Mouse (Mus musculus) heart, embryonic 16.5 days (tissue): ENCODE data around the gene Ppcdc. TPM values are rescaled to one million over a fixed set of nuclear protein-coding genes. Genes with fewer than 3 reads are reported as not detected.
A peak's percentile ranks its signal among the peaks of the same experiment; 100 is the strongest.

Experiments
- ATAC-seq: fragments of 200-750 bp; cut with Nextera tagmentation; replicated peaks from 2 replicates; pipeline ENCODE4 v1.8.0; 2017; ENCODE audit warnings: moderate number of reproducible peaks; ENCODE audit not compliant: insufficient read depth, low FRiP score; ENCODE audit errors: extremely low read depth
- H3K27ac ChIP-seq: fragments of 300-500 bp; sonication (generic); 2 replicates; pipeline ENCODE4 v1.5.1; 2014; ENCODE audit warnings: mild to moderate bottlenecking, low read length, control low read depth, moderate library complexity
- H3K27me3 ChIP-seq: fragments of 300-500 bp; sonication (generic); 2 replicates; pipeline ENCODE4 v1.6.1; 2014; ENCODE audit warnings: low read length, mixed read lengths; ENCODE audit not compliant: control insufficient read depth, insufficient read depth
- H3K36me3 ChIP-seq: fragments of 300-500 bp; sonication (generic); 2 replicates; pipeline ENCODE4 v1.6.1; 2014; ENCODE audit not compliant: control insufficient read depth, insufficient read depth
- H3K4me1 ChIP-seq: fragments of 300-500 bp; sonication (generic); 2 replicates; pipeline ENCODE4 v1.6.1; 2014; ENCODE audit warnings: low read length, mixed read lengths; ENCODE audit not compliant: control insufficient read depth, insufficient read depth
- H3K4me2 ChIP-seq: fragments of 300-500 bp; sonication (generic); 2 replicates; pipeline ENCODE4 v1.6.1; 2014; ENCODE audit warnings: low read depth, mild to moderate bottlenecking, control low read depth, low read length
- H3K4me3 ChIP-seq: fragments of 300-500 bp; sonication (generic); 2 replicates; pipeline ENCODE4 v1.5.1; 2014; ENCODE audit warnings: mild to moderate bottlenecking, control low read depth, low read length
- H3K9ac ChIP-seq: fragments of 300-500 bp; sonication (generic); 2 replicates; pipeline ENCODE4 v1.6.1; 2014; ENCODE audit warnings: low read length, control low read depth
- H3K9me3 ChIP-seq: fragments of 300-500 bp; sonication (generic); replicated peaks from 2 replicates; pipeline ENCODE4 v1.6.1; 2016; ENCODE audit warnings: low read length; ENCODE audit not compliant: control insufficient read depth
- WGBS: fragments of 180-500 bp; shearing (Covaris S2); extraction: QIAGEN DNeasy Blood & Tissue Kit; methylation state at CpG from one replicate; pipeline ENCODE4 v1.1.7; 2014; 5-methylcytosine and 5-hydroxymethylcytosine counted together
- polyA plus RNA-seq: library from polyadenylated mRNA; unstranded; fragments of >200 nt; fragmentation: Nextera tagmentation; extraction: Ambion mirVana; gene quantifications from 2 replicates; pipeline ENCODE4 v1.2.1, GENCODE M21; 2015

Ppcdc gene
- polyA plus RNA-seq, 1 experiment from 2014 or later, result 20.2 TPM

- WGBS, result 42% methylated on average over 1 of the region's 1 CpGs
- Histone ChIP-seq H3K4me2 (no peak overlapping the region), H3K9me3 (0 out of 2 replicates have a peak, but pooled peaks cover 2% of the 10 kb centered on the region), H3K27ac (no peak overlapping the region), H3K4me3 (no peak overlapping the region), H3K27me3 (no peaks in the 10 kb centered on the region), H3K9ac (no peak overlapping the region), H3K4me1 (peaks cover 4% of the 10 kb centered on the region; the same call in 1 of the 2 replicates), H3K36me3 (no peaks in the 10 kb centered on the region)
- no peak for ATAC-seq
Observed at GRCm38 (mm10) chr9:57345902-57346301, 94.0 kb downstream of the Ppcdc start.

DNA sequence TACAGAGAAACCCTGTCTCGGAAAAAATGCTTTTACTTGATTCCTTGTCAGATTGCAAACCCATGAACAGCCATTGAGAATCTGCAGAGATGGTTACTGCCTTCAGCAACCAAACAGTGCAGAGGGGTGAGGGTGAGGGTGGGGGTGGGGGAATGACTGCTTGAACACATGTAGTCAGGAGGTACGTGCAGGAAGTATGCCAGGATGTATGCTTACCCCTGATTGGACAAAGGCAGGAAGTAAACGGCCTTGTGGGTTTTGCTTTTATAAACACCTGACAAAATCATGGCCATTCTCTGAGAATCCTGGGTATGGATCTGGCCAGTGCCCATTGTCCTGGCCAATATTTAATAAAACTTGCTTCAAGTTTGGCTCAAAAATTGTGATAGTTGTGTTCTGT is 96.2 kb downstream of the Ppcdc start:
- Histone ChIP-seq H3K27ac (no peak overlapping the region), H3K4me3 (no peak overlapping the region), H3K4me2 (no peak overlapping the region), H3K36me3 (no peaks in the 10 kb centered on the region), H3K4me1 (peaks cover 4% of the 10 kb centered on the region; the same call in 1 of the 2 replicates), H3K27me3 (no peaks in the 10 kb centered on the region), H3K9ac (no peak overlapping the region), H3K9me3 (no peaks in the 10 kb centered on the region)
- WGBS, result 67% methylated on average over 3 of the region's 3 CpGs
- no peak for ATAC-seq

DNA sequence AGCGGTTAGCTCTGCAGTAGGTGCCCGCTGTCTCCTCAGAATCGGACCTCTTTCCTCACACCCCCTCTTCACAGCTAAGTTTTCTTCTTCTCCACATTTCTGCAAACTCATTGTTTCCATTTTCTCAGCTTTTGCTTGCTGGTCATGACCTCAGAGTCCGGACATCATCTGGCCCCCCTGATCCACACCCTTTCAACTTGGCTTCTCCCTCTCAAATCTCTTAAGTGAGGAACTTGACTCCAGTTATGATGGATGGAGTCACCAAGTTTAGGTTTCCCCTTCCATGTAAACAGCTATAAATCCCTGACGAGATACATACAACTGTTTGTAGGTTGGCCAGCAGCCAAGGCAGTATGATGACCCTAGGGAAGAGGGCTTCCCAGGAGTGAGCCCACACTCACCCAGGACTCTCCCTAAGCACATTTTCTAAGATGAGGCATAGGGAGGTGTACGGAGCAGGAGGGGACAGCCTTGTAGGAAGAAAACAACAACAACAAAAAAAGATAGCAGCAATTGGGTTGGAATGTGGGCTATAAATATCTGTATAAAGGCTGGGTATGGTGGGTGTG is 96.9 kb downstream of the Ppcdc start:
- Histone ChIP-seq H3K4me3 (no peak overlapping the region), H3K27me3 (no peaks in the 10 kb centered on the region), H3K36me3 (no peaks in the 10 kb centered on the region), H3K4me1 (peaks cover 4% of the 10 kb centered on the region; the same call in 1 of the 2 replicates), H3K27ac (no peak overlapping the region), H3K9ac (no peak overlapping the region), H3K4me2 (no peak overlapping the region), H3K9me3 (no peaks in the 10 kb centered on the region)
- WGBS, result 60% methylated on average over 6 of the region's 6 CpGs
- ATAC-seq, result no peak

GRCm38 (mm10) chr9:57342186-57342585 is 97.7 kb downstream of the Ppcdc start:
- Histone ChIP-seq H3K27ac (no peak overlapping the region), H3K9me3 (no peaks in the 10 kb centered on the region), H3K4me3 (no peak overlapping the region), H3K27me3 (no peaks in the 10 kb centered on the region), H3K36me3 (no peaks in the 10 kb centered on the region), H3K9ac (no peak overlapping the region), H3K4me1 (peaks cover 4% of the 10 kb centered on the region; the same call in 1 of the 2 replicates), H3K4me2 (no peak overlapping the region)
- WGBS, result 73% methylated on average over 3 of the region's 3 CpGs
- ATAC-seq, result no peak

DNA sequence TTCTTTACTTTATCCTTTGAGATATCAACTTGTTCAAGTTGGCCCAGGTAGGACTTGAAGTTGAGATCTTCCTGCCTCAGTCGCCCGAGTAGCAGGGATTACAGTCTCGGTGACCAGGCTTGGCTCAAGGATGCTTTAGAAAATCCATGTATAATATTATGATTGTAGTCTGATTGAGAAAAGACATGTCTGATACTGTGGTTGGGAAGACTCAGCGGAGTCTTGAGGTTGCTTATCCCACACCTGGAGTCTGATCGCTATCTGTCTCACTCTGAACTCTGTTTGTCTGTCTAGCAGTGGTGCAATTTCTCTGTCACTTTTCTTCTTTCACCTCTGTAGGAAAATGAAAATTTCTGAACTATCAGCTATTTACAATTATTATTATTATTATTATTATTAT is 99.6 kb downstream of the Ppcdc start:
- no peak overlapping the region for H3K27ac ChIP-seq
- 87% methylated on average over 5 of the region's 5 CpGs for WGBS
- no peak for ATAC-seq
- H3K4me2 ChIP-seq, result no peak overlapping the region
- peaks cover 3% of the 10 kb centered on the region for H3K9me3 ChIP-seq
- H3K4me3 ChIP-seq, result no peak overlapping the region
- no peaks in the 10 kb centered on the region for H3K27me3 ChIP-seq
- peaks cover 4% of the 10 kb centered on the region; the same call in 1 of the 2 replicates for H3K4me1 ChIP-seq
- H3K36me3 ChIP-seq, result no peaks in the 10 kb centered on the region
- no peak overlapping the region for H3K9ac ChIP-seq

DNA sequence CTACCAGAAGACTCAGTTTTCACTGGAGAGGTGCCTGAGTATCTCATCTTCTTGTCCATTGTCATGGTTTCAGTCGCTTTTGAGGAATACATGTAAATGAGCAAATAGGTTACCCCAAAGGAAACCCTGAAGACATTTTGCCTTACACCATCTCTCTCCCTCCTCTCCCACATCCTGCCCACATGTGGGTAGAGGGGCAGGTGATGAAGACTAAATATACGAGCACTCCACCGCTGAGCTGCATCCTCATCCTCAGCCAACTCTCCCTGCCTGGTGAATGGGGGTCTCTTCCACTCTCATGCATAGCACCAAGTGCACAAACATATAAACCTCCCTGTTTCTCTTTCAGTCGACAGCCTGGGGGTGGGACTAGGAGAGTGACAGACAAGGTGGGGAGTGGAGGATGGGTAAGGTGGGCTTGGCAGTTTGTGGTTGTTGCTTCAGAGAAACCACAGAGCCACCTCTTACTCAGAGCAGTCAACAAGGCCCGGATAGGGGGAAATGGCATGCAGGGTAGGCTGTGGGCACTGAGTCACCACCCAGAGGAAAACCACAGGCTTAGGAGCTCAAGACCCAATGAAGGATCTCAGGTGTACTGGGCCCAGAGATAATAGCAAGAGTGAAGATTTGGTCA is 100.2 kb downstream of the Ppcdc start:
- Histone ChIP-seq H3K27ac (no peak overlapping the region; the same call in 1 of the 2 replicates), H3K36me3 (no peaks in the 10 kb centered on the region), H3K9ac (no peak overlapping the region), H3K9me3 (peaks cover 3% of the 10 kb centered on the region), H3K4me3 (no peak overlapping the region), H3K4me1 (peaks cover 4% of the 10 kb centered on the region; the same call in 1 of the 2 replicates), H3K4me2 (no peak overlapping the region), H3K27me3 (no peaks in the 10 kb centered on the region)
- WGBS, result 72% methylated on average over 5 of the region's 5 CpGs
- peak; percentile 67 for ATAC-seq

- Histone ChIP-seq H3K9ac (no peak overlapping the region), H3K4me3 (no peak overlapping the region), H3K27me3 (no peaks in the 10 kb centered on the region), H3K27ac (no peak overlapping the region), H3K4me2 (no peak overlapping the region), H3K36me3 (no peaks in the 10 kb centered on the region), H3K9me3 (peaks cover 3% of the 10 kb centered on the region), H3K4me1 (peaks cover 4% of the 10 kb centered on the region; the same call in 1 of the 2 replicates)
- no peak for ATAC-seq
- 58% methylated on average over 1 of the region's 1 CpGs for WGBS
Observed at GRCm38 (mm10) chr9:57338706-57339105, 101.2 kb downstream of the Ppcdc start.

Other genes starting within 250 kb of the Ppcdc start
- gene Trcg1, start 203.6 kb downstream of the Ppcdc start, polyA plus RNA-seq, result not detected in 2 replicates
- 12.3 and 14.2 TPM in 2 replicates for gene 1700017B05Rik, start 177.5 kb downstream of the Ppcdc start, polyA plus RNA-seq
- 7.9 TPM in 2 replicates for gene Scamp5, start 27.9 kb upstream of the Ppcdc start, polyA plus RNA-seq
- gene Rpp25, start 63.9 kb upstream of the Ppcdc start, polyA plus RNA-seq, result 11.5 and 15.9 TPM in 2 replicates
- gene Cox5a, start 81.2 kb upstream of the Ppcdc start, polyA plus RNA-seq, result 1,790 and 1,803 TPM in 2 replicates
- gene Fam219b, start 97.4 kb upstream of the Ppcdc start, polyA plus RNA-seq, result 12.7 and 13.4 TPM in 2 replicates
- 89.8 and 95.6 TPM in 2 replicates for gene Mpi, start 112.6 kb upstream of the Ppcdc start, polyA plus RNA-seq
- 52.3 and 53.4 TPM in 2 replicates for gene Scamp2, start 120.8 kb upstream of the Ppcdc start, polyA plus RNA-seq
- 17.9 and 20.1 TPM in 2 replicates for gene Ulk3, start 149.3 kb upstream of the Ppcdc start, polyA plus RNA-seq
- not detected in 2 replicates for gene Cplx3, start 166.2 kb upstream of the Ppcdc start, polyA plus RNA-seq
- 0.11 TPM in 1 of 2 replicates, not detected in the other for gene Lman1l, start 180.7 kb upstream of the Ppcdc start, polyA plus RNA-seq
- gene Csk, start 213.5 kb upstream of the Ppcdc start, polyA plus RNA-seq, result 20.4 and 29.9 TPM in 2 replicates
- gene Cyp1a2, start 243.6 kb upstream of the Ppcdc start, polyA plus RNA-seq, result 0.07 TPM in 1 of 2 replicates, not detected in the other
- gene Cyp1a1, start 247.8 kb upstream of the Ppcdc start, polyA plus RNA-seq, result not detected in 2 replicates